8 mouse cellular contexts compared by ENCODE assay signal in the genomic region with DNA sequence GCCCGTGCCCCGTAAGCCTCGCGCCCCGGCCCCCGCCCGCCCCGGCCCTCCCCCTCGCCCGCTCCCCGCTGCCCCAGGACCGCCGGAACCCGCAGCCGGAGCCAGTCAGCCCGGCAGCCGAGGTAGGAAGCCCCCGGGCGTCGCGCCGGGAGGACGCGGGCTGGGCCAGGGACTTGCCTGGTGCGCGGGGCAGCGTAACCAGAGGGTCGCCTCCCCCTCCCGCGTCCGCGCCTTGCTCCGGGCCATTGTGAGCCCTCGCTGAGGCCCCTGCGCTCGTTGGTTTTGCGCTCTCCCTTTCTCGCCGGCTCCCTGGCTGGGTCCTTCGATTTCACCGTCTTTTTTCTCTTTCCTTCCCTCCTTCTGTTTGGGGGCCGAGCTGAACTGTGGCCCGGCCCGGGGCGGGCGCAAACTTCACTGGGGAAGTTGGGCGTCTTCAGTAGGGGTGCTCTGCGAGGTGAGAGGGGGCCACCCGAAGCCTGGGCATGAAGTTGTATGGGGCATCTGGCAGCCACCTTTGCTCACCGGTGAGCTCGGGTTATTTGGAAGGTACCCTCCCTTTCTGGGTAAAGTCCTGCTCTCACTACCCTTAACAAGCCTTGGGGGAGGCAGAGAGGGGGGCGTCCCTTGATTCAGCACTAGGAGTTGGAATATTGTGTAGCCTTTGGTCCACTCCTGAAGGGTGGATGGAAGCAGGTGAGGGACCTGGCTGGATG. TPM values are rescaled to one million over a fixed set of nuclear protein-coding genes. Genes with fewer than 3 reads are reported as not detected.
DNase-seq lines count a peak whose midpoint lies in the region; ATAC-seq and TF ChIP-seq lines count a peak whose summit lies in the region.

No protein-coding gene starts in this region.

- peak overlapping the region; percentile 97 for H3K27ac ChIP-seq in forebrain, embryonic 12.5 days

- peaks cover 6% of the 10 kb centered on the region; the same call in 1 of the 2 replicates for H3K36me3 ChIP-seq in forebrain, embryonic 12.5 days (replicated peaks)

- H3K27me3 ChIP-seq in forebrain, embryonic 12.5 days = no peaks in the 10 kb centered on the region

- TF ChIP-seq CTCF in lung, adult 2 months (IDR thresholded peaks at IDR 0.05; ENCODE audit: insufficient read depth, low read length) = no peak

- H3K9me3 ChIP-seq in forebrain, embryonic 12.5 days = no peaks in the 10 kb centered on the region

- peak overlapping the region; percentile 93 for H3K4me2 ChIP-seq in forebrain, embryonic 12.5 days

- WGBS in lung, adult 2 months = under 1% methylated on average over 47 of the region's 52 CpGs
- under 1% methylated on average over 48 of the region's 52 CpGs for WGBS in forebrain, embryonic 12.5 days

- peaks cover 18% of the 10 kb centered on the region for H3K4me1 ChIP-seq in lung, adult 2 months (ENCODE audit: control insufficient read depth, insufficient read depth, low read length)
- H3K4me1 ChIP-seq in forebrain, embryonic 12.5 days = peaks cover 67% of the 10 kb centered on the region

- DNase-seq in lung, adult 2 months = no peak
- no peak for DNase-seq in lung, postnatal 36 days
- peak; percentile 50 for DNase-seq in ZHBTc4 (ENCODE audit: low read depth, low spot score)
- DNase-seq in kidney, postnatal 4 days = peak; percentile 72 to 81
- DNase-seq in naive thymus-derived CD4-positive, alpha-beta T cell, adult 2 months (ENCODE audit: low read depth) = peak; percentile 36
- no peak for DNase-seq in left cerebral cortex, adult 8-10 months (ENCODE audit: low spot score in 2 of 2)
- no peak for DNase-seq in urinary bladder, postnatal 36 days (ENCODE audit: low spot score in 2 of 2)

- peak overlapping the region; percentile 85 for H3K4me3 ChIP-seq in lung, adult 2 months (replicated peaks; ENCODE audit: extremely low read depth, low read depth, low read length)
- H3K4me3 ChIP-seq in forebrain, embryonic 12.5 days (replicated peaks) = peak overlapping the region; percentile 90

- no peak for TF ChIP-seq POLR2A in lung, adult 2 months (IDR thresholded peaks at IDR 0.05; ENCODE audit: borderline replicate concordance, extremely low read depth, low read depth, low read length)

- peak overlapping the region; percentile 92 for H3K9ac ChIP-seq in forebrain, embryonic 12.5 days

- peak; percentile 64; the same call in 1 of the 2 replicates for ATAC-seq in forebrain, embryonic 12.5 days (ENCODE audit: low FRiP score)

RNA-seq across cellular contexts. Expression of a gene that starts 0.5 kb away (rescaled TPM):
- 66.5 and 76.4 TPM in 2 replicates for polyA plus RNA-seq in lung, adult 2 months (2012; rRNA removed)
- 22.0 and 26.6 TPM in 2 replicates for polyA plus RNA-seq in forebrain, embryonic 12.5 days (2016; fragmentation: Nextera tagmentation; extraction: Ambion mirVana)
- 10 to 100 TPM; 11.1 to 20.7 (median 16.6) TPM for total RNA-seq in left cerebral cortex, adult 8-10 months (2022)

RNA-seq across cellular contexts. Expression of a gene that starts 29.8 kb away (rescaled TPM):
- polyA plus RNA-seq in lung, adult 2 months (2012; rRNA removed) = 8.4 and 12.3 TPM in 2 replicates
- polyA plus RNA-seq in forebrain, embryonic 12.5 days (2016; fragmentation: Nextera tagmentation; extraction: Ambion mirVana) = 114 TPM in 2 replicates
- 10 to 100 TPM; 79.9 to 99.6 (median 92.2) TPM for total RNA-seq in left cerebral cortex, adult 8-10 months (2022)

RNA-seq across cellular contexts. Expression of a gene that starts 35.3 kb away (rescaled TPM):
- 6.0 and 6.9 TPM in 2 replicates for polyA plus RNA-seq in lung, adult 2 months (2012; rRNA removed)
- polyA plus RNA-seq in forebrain, embryonic 12.5 days (2016; fragmentation: Nextera tagmentation; extraction: Ambion mirVana) = 20.9 and 22.6 TPM in 2 replicates
- total RNA-seq in left cerebral cortex, adult 8-10 months (2022) = 1 to 10 TPM; 5.5 to 8.1 (median 6.9) TPM

RNA-seq across cellular contexts. Expression of a gene that starts 44.8 kb away (rescaled TPM):
- polyA plus RNA-seq in lung, adult 2 months (2012; rRNA removed) = 86.4 and 91.1 TPM in 2 replicates
- 5.2 and 6.8 TPM in 2 replicates for polyA plus RNA-seq in forebrain, embryonic 12.5 days (2016; fragmentation: Nextera tagmentation; extraction: Ambion mirVana)
- total RNA-seq in left cerebral cortex, adult 8-10 months (2022) = 10 to 100 TPM in 2 of 4 experiments, 1 to 10 TPM in 2; 8.5 to 10.4 (median 9.9) TPM

RNA-seq across cellular contexts. Expression of a gene that starts 44.8 kb away (rescaled TPM):
- polyA plus RNA-seq in lung, adult 2 months (2012; rRNA removed) = 16.1 and 21.2 TPM in 2 replicates
- polyA plus RNA-seq in forebrain, embryonic 12.5 days (2016; fragmentation: Nextera tagmentation; extraction: Ambion mirVana) = 51.4 and 58.0 TPM in 2 replicates
- 10 to 100 TPM; 63.0 to 66.1 (median 65.1) TPM for total RNA-seq in left cerebral cortex, adult 8-10 months (2022)

Comparison
In these comparisons a context has a peak if more than half of its experiments do, and no peak if none do; other contexts are left out.
1. DNase-seq: peak in ZHBTc4 (single experiment), kidney, postnatal 4 days (2 of 2) and naive thymus-derived CD4-positive, alpha-beta T cell, adult 2 months (single experiment); none in lung, adult 2 months (single experiment), lung, postnatal 36 days (single experiment), left cerebral cortex, adult 8-10 months (0 of 2) and urinary bladder, postnatal 36 days (0 of 2).